Mouse (Mus musculus): ENCODE data around the gene Syt11.

- TF ChIP-seq POLR2A (IDR thresholded peaks at IDR 0.05; ENCODE audit: low read depth, low read length) (no peak), CTCF (IDR thresholded peaks at IDR 0.05; ENCODE audit: borderline replicate concordance, insufficient read depth, low read length) (no peak)
These were observed 13.3 kb downstream of the Syt11 start for GRCm38 (mm10) chr3:88761619-88762018.

All from embryonic fibroblast, embryonic 13.5 days (primary cell).